Mouse (Mus musculus): ENCODE results near the gene Mrpl21. TPM values are rescaled to one million over a fixed set of nuclear protein-coding genes. Genes with fewer than 3 reads are reported as not detected.

Gene Mrpl21
- total RNA-seq, 2 experiments from 2014 or later: 77.3 to 80.9 TPM

- intact Hi-C loops (cut with DNase I): no loop called here
These were observed 51.2 kb downstream of the Mrpl21 start for GRCm38 (mm10) chr19:3333694-3334515.

GRCm38 (mm10) chr19:3334550-3334949 is 51.8 kb downstream of the Mrpl21 start:
- intact Hi-C loops (cut with DNase I): no loop called here
- no peak for DNase-seq

More at GRCm38 (mm10) chr19:3333694-3334515, 51.2 kb downstream of the Mrpl21 start:
- DNase-seq: no peak

- DNase-seq: no peak
- intact Hi-C loops (cut with DNase I): no loop called here
These were observed 53.2 kb downstream of the Mrpl21 start for GRCm38 (mm10) chr19:3335917-3336316.

- peak; percentile 37 to 56 for DNase-seq
- intact Hi-C loops (cut with DNase I): no loop called here
These were observed 54.0 kb downstream of the Mrpl21 start for GRCm38 (mm10) chr19:3336485-3337255.

- intact Hi-C loops (cut with DNase I): no loop called here
- DNase-seq: no peak
These were observed 56.5 kb downstream of the Mrpl21 start for GRCm38 (mm10) chr19:3339187-3339586.

- intact Hi-C loops (cut with DNase I): no loop called here
- DNase-seq: no peak
These were observed 58.3 kb downstream of the Mrpl21 start for GRCm38 (mm10) chr19:3341021-3341420.

Small RNA genes within 50 kb of the gene (microRNA-seq; reads per million reads assigned to microRNA genes)
- gene Mir6984: 0.81 to 0.85 reads per million in 2 experiments

Other genes starting within 250 kb of the Mrpl21 start
- 1 to 10 TPM; 2.9 to 3.8 TPM for gene Ighmbp2, start 116 bp downstream of the Mrpl21 start, total RNA-seq (2021)
- gene Cpt1a, start 39.4 kb downstream of the Mrpl21 start, total RNA-seq (2021): 10 to 100 TPM; 80.3 to 87.5 TPM
- gene Tesmin, start 106.0 kb downstream of the Mrpl21 start, total RNA-seq (2021): 1 to 10 TPM; 5.0 to 5.2 TPM
- gene Gal, start 131.6 kb downstream of the Mrpl21 start, total RNA-seq (2021): not detected

Data from heart, postnatal 14 days (tissue).